Mouse (Mus musculus) embryonic fibroblast, embryonic 13.5 days (primary cell): ENCODE results near the gene Ankrd13b. TPM values are rescaled to one million over a fixed set of nuclear protein-coding genes. Genes with fewer than 3 reads are reported as not detected.
"Not testable (repeated sequence)": the region's sequence is repeated elsewhere in the genome, so short reads cannot be mapped to it uniquely, and the experiment has no call there.

ENCODE experiments used
- H3K27ac ChIP-seq: 2 replicates; pipeline ENCODE4 v1.5.1; 2012; ENCODE audit warnings: low read length, control low read depth, inconsistent platforms; ENCODE audit not compliant: insufficient read depth
- H3K4me1 ChIP-seq: 2 replicates; pipeline ENCODE4 v1.6.1; 2011; ENCODE audit warnings: low read length; ENCODE audit not compliant: control insufficient read depth, insufficient read depth
- H3K4me3 ChIP-seq: 2 replicates; pipeline ENCODE4 v1.5.1; 2011; ENCODE audit warnings: mild to moderate bottlenecking, control low read depth, low read length; ENCODE audit not compliant: insufficient read depth
- CTCF ChIP-seq: IDR thresholded peaks from 2 replicates; pipeline ENCODE4 v1.5.1; 2011; ENCODE audit warnings: mild to moderate bottlenecking, control low read depth, low read length, moderate library complexity, borderline replicate concordance; ENCODE audit not compliant: insufficient read depth
- POLR2A ChIP-seq: IDR thresholded peaks from 2 replicates; pipeline ENCODE4 v1.6.1; 2011; ENCODE audit warnings: low read depth, mild to moderate bottlenecking, control low read depth, low read length, moderate library complexity
- polyA plus RNA-seq: library from polyadenylated mRNA; stranded (reverse); fragments of >200 nt; gene quantifications from 2 replicates; pipeline ENCODE4 v1.2.4, GENCODE M21; 2011; ENCODE audit warnings: low read depth; ENCODE audit not compliant: missing spikeins, insufficient read length

Gene Ankrd13b
- polyA plus RNA-seq: 12.3 and 15.6 TPM in 2 replicates

- TF ChIP-seq POLR2A (peak; percentile 41; the same call in 1 of the 2 replicates), CTCF (no peak)
- Histone ChIP-seq H3K27ac (peak within 1 kb of the TSS; percentile 60), H3K4me3 (peak within 1 kb of the TSS; percentile 58), H3K4me1 (peaks cover 11% of the 10 kb centered on the region)
Measured at GRCm38 (mm10) chr11:77489591-77490235, at the start of gene Ankrd13b. Ankrd13b (minus strand) TSS chr11:77489678.

- TF ChIP-seq POLR2A (no peak), CTCF (no peak)
- no peak overlapping the region for H3K4me3 ChIP-seq
- H3K27ac ChIP-seq: no peak overlapping the region
- no peaks in the 10 kb centered on the region for H3K4me1 ChIP-seq
Measured at GRCm38 (mm10) chr11:77532202-77532846, 42.8 kb upstream of the Ankrd13b start.

- no peak overlapping the region for H3K4me3 ChIP-seq
- no peaks in the 10 kb centered on the region for H3K4me1 ChIP-seq
- H3K27ac ChIP-seq: no peak overlapping the region
- TF ChIP-seq CTCF (no peak), POLR2A (no peak)
Measured at GRCm38 (mm10) chr11:77530862-77531261, 41.4 kb upstream of the Ankrd13b start.

GRCm38 (mm10) chr11:77529644-77530043 is 40.2 kb upstream of the Ankrd13b start:
- TF ChIP-seq CTCF (no peak), POLR2A (no peak)
- no peak overlapping the region for H3K4me3 ChIP-seq
- H3K4me1 ChIP-seq: no peaks in the 10 kb centered on the region
- H3K27ac ChIP-seq: no peak overlapping the region

- not testable (repeated sequence) for H3K4me1 ChIP-seq, H3K27ac ChIP-seq, H3K4me3 ChIP-seq
Measured at GRCm38 (mm10) chr11:77528420-77528819, 38.9 kb upstream of the Ankrd13b start.

- H3K4me1 ChIP-seq: no peaks in the 10 kb centered on the region
- H3K4me3 ChIP-seq: no peak overlapping the region
- TF ChIP-seq CTCF (no peak), POLR2A (no peak)
- H3K27ac ChIP-seq: no peak overlapping the region
Measured at GRCm38 (mm10) chr11:77525804-77526486, 36.5 kb upstream of the Ankrd13b start.

GRCm38 (mm10) chr11:77520601-77521529 is 31.4 kb upstream of the Ankrd13b start:
- H3K4me1 ChIP-seq: no peaks in the 10 kb centered on the region
- no peak overlapping the region for H3K27ac ChIP-seq
- no peak overlapping the region for H3K4me3 ChIP-seq
- TF ChIP-seq CTCF: no peak
- TF ChIP-seq POLR2A: no peak

GRCm38 (mm10) chr11:77519043-77519442 is 29.6 kb upstream of the Ankrd13b start, which contains the start of gene Gm10392:
Gm10392 (minus strand) TSS chr11:77519198.
- Histone ChIP-seq H3K27ac (no peak within 1 kb of the TSS), H3K4me1 (no peaks in the 10 kb centered on the region), H3K4me3 (no peak within 1 kb of the TSS)
- TF ChIP-seq POLR2A: no peak
- no peak for TF ChIP-seq CTCF

- Histone ChIP-seq H3K4me3 (no peak overlapping the region), H3K27ac (no peak overlapping the region), H3K4me1 (no peaks in the 10 kb centered on the region)
- no peak for TF ChIP-seq CTCF
- TF ChIP-seq POLR2A: no peak
Measured at GRCm38 (mm10) chr11:77518051-77518798, 28.7 kb upstream of the Ankrd13b start.
